15 mouse cellular contexts compared by ENCODE assay signal in the genomic region with DNA sequence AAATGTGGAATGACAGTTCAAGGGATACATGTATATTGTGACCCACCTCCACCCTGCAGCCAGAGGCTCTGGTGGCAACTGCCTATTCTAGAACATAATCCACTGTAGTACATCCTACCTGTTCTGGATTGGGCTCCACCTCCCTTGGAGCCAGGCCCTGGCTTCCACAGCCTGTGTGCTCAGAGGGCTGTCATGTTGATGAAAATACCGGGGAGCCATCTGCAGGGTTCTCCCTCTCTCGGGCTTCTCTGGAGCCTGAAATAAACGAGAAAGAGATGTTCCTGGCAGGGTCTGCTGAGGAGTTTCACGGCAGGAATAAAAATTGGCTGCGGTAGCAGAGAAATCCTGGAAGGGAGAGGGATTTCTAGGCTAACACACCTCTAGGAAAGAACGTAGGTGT. TPM values are rescaled to one million over a fixed set of nuclear protein-coding genes. Genes with fewer than 3 reads are reported as not detected.
DNase-seq lines count a peak whose midpoint lies in the region; ATAC-seq lines count a peak whose summit lies in the region.
"Had no signal": no experiment of that assay in that cellular context is flagged by ENCODE, and none has a peak within 500 bp of the region (broad histone marks: within the 10 kb centered on the region; RNA-seq: fewer than 3 reads in every experiment).

No protein-coding gene starts in this region.

- no peaks in the 10 kb centered on the region for H3K9me3 ChIP-seq in hindbrain, embryonic 16.5 days (ENCODE audit: control insufficient read depth, low read length)
- H3K9me3 ChIP-seq in hindbrain, embryonic 10.5 days = no peaks in the 10 kb centered on the region
- H3K9me3 ChIP-seq: stomach, embryonic 15.5 days had no signal

- no peak for ATAC-seq in hindbrain, embryonic 16.5 days

- intact Hi-C loops in left cerebral cortex, postnatal 25 days (cut with DNase I) = loop anchor here (1.0 to 2.0 kb wide), 3 partner anchors 73 to 309 kb away; no protein-coding TSS in a partner anchor

- no peak overlapping the region for H3K9ac ChIP-seq in hindbrain, embryonic 16.5 days (ENCODE audit: low read depth, low read length)
- H3K9ac ChIP-seq: lung, embryonic 14.5 days; stomach, embryonic 15.5 days had no signal

- H3K27me3 ChIP-seq in hindbrain, embryonic 16.5 days (replicated peaks; ENCODE audit: control insufficient read depth, insufficient read depth, low read length) = no peaks in the 10 kb centered on the region
- no peaks in the 10 kb centered on the region for H3K27me3 ChIP-seq in hindbrain, embryonic 10.5 days (ENCODE audit: insufficient read depth, poor library complexity, severe bottlenecking)
- H3K27me3 ChIP-seq: stomach, embryonic 15.5 days had no signal

- peaks cover 3% of the 10 kb centered on the region; the same call in 1 of the 2 replicates for H3K4me1 ChIP-seq in hindbrain, embryonic 16.5 days (ENCODE audit: control insufficient read depth, insufficient read depth, low read depth, low read length)
- peaks cover under 1% of the 10 kb centered on the region for H3K4me1 ChIP-seq in hindbrain, embryonic 10.5 days (replicated peaks)
- H3K4me1 ChIP-seq: stomach, embryonic 15.5 days had no signal

- no peaks in the 10 kb centered on the region for H3K36me3 ChIP-seq in hindbrain, embryonic 16.5 days (ENCODE audit: control insufficient read depth, insufficient read depth, low read length)
- H3K36me3 ChIP-seq in hindbrain, embryonic 10.5 days = no peaks in the 10 kb centered on the region
- H3K36me3 ChIP-seq: stomach, embryonic 15.5 days had no signal

- 0 out of 2 replicates have a peak overlapping the region, but pooled peaks have one; percentile 29 for H3K27ac ChIP-seq in hindbrain, embryonic 16.5 days (ENCODE audit: low read depth, low read length)
- H3K27ac ChIP-seq in hindbrain, embryonic 10.5 days = no peak overlapping the region
- H3K27ac ChIP-seq: stomach, embryonic 15.5 days had no signal

- no peak overlapping the region for H3K4me2 ChIP-seq in hindbrain, embryonic 16.5 days (ENCODE audit: low read length)
- H3K4me2 ChIP-seq: lung, embryonic 14.5 days; stomach, embryonic 15.5 days had no signal

- DNase-seq in cerebellum, adult 18-20 months = peak; percentile 19 to 26
- DNase-seq in cerebellum, postnatal 4 days (ENCODE audit: low spot score in 2 of 2) = no peak
- no peak for DNase-seq in hindbrain, embryonic 10.5 days (ENCODE audit: low spot score)
- peak; percentile 85 for DNase-seq in brain, adult 2 months (ENCODE audit: low read depth, low spot score)
- DNase-seq in left cerebral cortex, postnatal 25 days (ENCODE audit: low spot score in 2 of 2) = peak; percentile 35 to 92
- no peak for DNase-seq in kidney, postnatal 36 days
- DNase-seq in testis, postnatal 10 days (ENCODE audit: low spot score) = no peak
- DNase-seq: heart, postnatal 14 days; lung, embryonic 14.5 days; thymus, postnatal 25 days had no signal

- 34% methylated on average over 6 of the region's 6 CpGs for WGBS in hindbrain, embryonic 16.5 days
- WGBS in hindbrain, embryonic 10.5 days = 79% methylated on average over 6 of the region's 6 CpGs

- no peak overlapping the region for H3K4me3 ChIP-seq in hindbrain, embryonic 16.5 days (ENCODE audit: low read length)
- H3K4me3 ChIP-seq in hindbrain, embryonic 10.5 days = no peak overlapping the region
- H3K4me3 ChIP-seq: stomach, embryonic 15.5 days had no signal

RNA-seq across cellular contexts. Expression of a gene that starts 41.8 kb away (rescaled TPM):
- 499 and 500 TPM in 2 replicates for polyA plus RNA-seq in hindbrain, embryonic 16.5 days (2015; fragmentation: Nextera tagmentation; extraction: Ambion mirVana)
- 1.6 and 13.8 TPM in 2 replicates for polyA plus RNA-seq in hindbrain, embryonic 10.5 days (2016; fragmentation: Nextera tagmentation; extraction: Ambion mirVana)
- 100 to 1,000 TPM; 174 to 185 TPM for total RNA-seq in left cerebral cortex, postnatal 25 days (2021)
- total RNA-seq: liver, adult 2 months; megakaryocyte, adult 5-6 weeks; neutrophil, adult 5-6 weeks had no signal

RNA-seq across cellular contexts. Expression of a gene that starts 47.8 kb away (rescaled TPM):
- polyA plus RNA-seq in hindbrain, embryonic 16.5 days (2015; fragmentation: Nextera tagmentation; extraction: Ambion mirVana) = 60.3 and 65.5 TPM in 2 replicates
- polyA plus RNA-seq in hindbrain, embryonic 10.5 days (2016; fragmentation: Nextera tagmentation; extraction: Ambion mirVana) = 80.3 and 80.7 TPM in 2 replicates
- total RNA-seq in left cerebral cortex, postnatal 25 days (2021) = 100 to 1,000 TPM; 154 to 169 TPM

Comparison
In these comparisons a context has a peak if more than half of its experiments do, and no peak if none do; other contexts are left out.
1. DNase-seq: peak in cerebellum, adult 18-20 months (2 of 2), brain, adult 2 months (single experiment) and left cerebral cortex, postnatal 25 days (2 of 2); none in cerebellum, postnatal 4 days (0 of 2), hindbrain, embryonic 10.5 days (single experiment), kidney, postnatal 36 days (0 of 2) and testis, postnatal 10 days (single experiment).
2. RNA of a gene that starts 41.8 kb away (polyA plus RNA-seq): 499 to 500 TPM in hindbrain, embryonic 16.5 days; 1.6 to 13.8 TPM in hindbrain, embryonic 10.5 days; every median in the first group is over 10 times any median in the second.